Mouse (Mus musculus) cerebellum, postnatal 4 days (tissue): ENCODE data around the gene Zfp982.
"Not testable (repeated sequence)": the region's sequence is repeated elsewhere in the genome, so short reads cannot be mapped to it uniquely, and the experiment has no call there.

ENCODE experiments used
- DNase-seq, 2 experiments: peaks; one replicate each; pipeline ENCODE4 v3.0.0; 2022; ENCODE audit warnings: low spot score in 2 of 2, mixed read lengths in 1 of 2

Zfp982 gene

GRCm38 (mm10) chr4:147559096-147559495 lies 66.9 kb downstream of the Zfp982 start:
- not testable (repeated sequence) for DNase-seq
